Mouse (Mus musculus) erythroblast, embryonic 14.5 days (primary cell): ENCODE results near the gene Map7.

Experiments used
- GATA1 ChIP-seq: IDR thresholded peaks from 2 replicates; pipeline ENCODE4 v1.6.1; 2012; ENCODE audit warnings: low read length, inconsistent platforms, mixed read lengths
- TAL1 ChIP-seq: IDR thresholded peaks from 3 replicates; pipeline ENCODE4 v1.6.1; 2012; ENCODE audit warnings: low read length, inconsistent platforms, mixed read lengths

DNA sequence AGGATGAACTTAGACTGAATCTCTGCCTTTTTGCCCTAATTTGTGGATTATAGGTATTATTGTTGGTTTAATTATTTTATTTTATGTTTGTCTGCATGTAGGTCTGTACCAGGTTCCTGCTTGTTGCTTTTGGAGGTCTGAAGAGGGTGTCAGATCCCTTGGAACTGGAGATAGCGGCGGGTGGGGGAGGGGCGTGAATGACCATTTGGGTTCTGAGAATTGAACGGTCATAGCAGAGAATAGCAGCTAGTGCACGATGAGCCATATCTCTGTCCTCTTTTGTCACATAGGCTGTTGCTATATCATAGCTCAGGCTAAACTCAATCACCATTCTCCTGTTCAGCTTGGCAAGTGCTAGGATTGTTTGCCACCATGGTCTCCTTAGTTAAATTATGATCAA lies 169.2 kb downstream of the Map7 start:
- TF ChIP-seq GATA1 (no peak), TAL1 (no peak)
